Mouse (Mus musculus): ENCODE measurements at regions not wholly inside any gene's neighbourhood (a gene's known extent, or its start where the extent isn't known, plus 50 kb on each side); places are given as distances from the start of the nearest gene placed in this dataset.

DNA sequence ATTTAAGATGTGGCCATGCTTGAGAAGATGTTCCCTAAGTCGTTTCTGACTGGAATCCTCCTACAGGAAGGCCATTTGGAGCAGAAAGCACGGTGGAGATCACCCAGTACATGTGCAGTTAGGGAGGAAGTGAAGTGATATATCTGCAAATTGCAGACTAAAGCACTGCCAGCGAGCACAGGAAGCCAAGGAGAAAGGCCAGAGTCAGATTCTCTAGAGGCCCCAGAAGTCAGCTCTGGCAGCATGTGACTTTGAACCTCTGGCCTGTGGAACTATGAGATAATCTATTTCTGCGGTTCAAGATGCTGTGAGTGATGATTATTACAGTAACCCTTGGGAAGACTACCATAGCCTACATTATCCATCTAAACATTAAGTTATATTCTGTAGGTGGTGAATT, 186.8 kb upstream of the Gm11114 start:
- TF ChIP-seq CTCF (IDR thresholded peaks at IDR 0.05; ENCODE audit: low read depth) (no peak), EP300 (optimal IDR thresholded peaks at IDR 0.05) (no peak)

Data from stomach, postnatal 0 days (tissue).